Mouse (Mus musculus): ENCODE measurements around the gene Slc22a13. TPM values are rescaled to one million over a fixed set of nuclear protein-coding genes. Genes with fewer than 3 reads are reported as not detected.
"Not testable (repeated sequence)": the region's sequence is repeated elsewhere in the genome, so short reads cannot be mapped to it uniquely, and the experiment has no call there.

The Slc22a13 gene
- total RNA-seq (2021) = not detected
- long read RNA-seq, experiment 1 = 0 reads
- long read RNA-seq, experiment 2 = 0 reads

GRCm38 (mm10) chr9:119208998-119209397 lies at the start of gene Slc22a13:
Gene Slc22a13 (minus strand): TSS chr9:119209098.
- no peak for DNase-seq

- DNase-seq = no peak
Measured at GRCm38 (mm10) chr9:119258128-119258527, 49.2 kb upstream of the Slc22a13 start.

GRCm38 (mm10) chr9:119256161-119256560 lies 47.3 kb upstream of the Slc22a13 start:
- DNase-seq = no peak

- no peak for DNase-seq
Measured at GRCm38 (mm10) chr9:119255096-119255495, 46.2 kb upstream of the Slc22a13 start.

GRCm38 (mm10) chr9:119254187-119254586 lies 45.3 kb upstream of the Slc22a13 start:
- DNase-seq = no peak

- no peak for DNase-seq
Measured at GRCm38 (mm10) chr9:119247996-119248395, 39.1 kb upstream of the Slc22a13 start.

- peak; percentile 19 for DNase-seq
Measured at GRCm38 (mm10) chr9:119246826-119247225, 37.9 kb upstream of the Slc22a13 start.

- DNase-seq = no peak
Measured at GRCm38 (mm10) chr9:119243981-119244380, 35.1 kb upstream of the Slc22a13 start.

- no peak for DNase-seq
Measured at GRCm38 (mm10) chr9:119241169-119241865, 32.4 kb upstream of the Slc22a13 start.

- DNase-seq = no peak
Measured at GRCm38 (mm10) chr9:119240286-119240997, 31.5 kb upstream of the Slc22a13 start.

GRCm38 (mm10) chr9:119239274-119239673 lies 30.4 kb upstream of the Slc22a13 start:
- no peak for DNase-seq

GRCm38 (mm10) chr9:119238796-119239195 lies 29.9 kb upstream of the Slc22a13 start:
- no peak for DNase-seq

GRCm38 (mm10) chr9:119231552-119231951 lies 22.7 kb upstream of the Slc22a13 start:
- no peak for DNase-seq

GRCm38 (mm10) chr9:119230829-119231228 lies 21.9 kb upstream of the Slc22a13 start:
- DNase-seq = no peak

- no peak for DNase-seq
Measured at GRCm38 (mm10) chr9:119220249-119220648, 11.4 kb upstream of the Slc22a13 start.

- DNase-seq = no peak
Measured at GRCm38 (mm10) chr9:119219667-119220066, 10.8 kb upstream of the Slc22a13 start.

- not testable (repeated sequence) for DNase-seq
Measured at GRCm38 (mm10) chr9:119215341-119215740, 6.4 kb upstream of the Slc22a13 start.

- no peak for DNase-seq
Measured at GRCm38 (mm10) chr9:119214601-119215000, 5.7 kb upstream of the Slc22a13 start.

- DNase-seq = no peak
Measured at GRCm38 (mm10) chr9:119212996-119213395, 4.1 kb upstream of the Slc22a13 start.

- DNase-seq = no peak
Measured at GRCm38 (mm10) chr9:119207113-119207512, 1.8 kb downstream of the Slc22a13 start.

- no peak for DNase-seq
Measured at GRCm38 (mm10) chr9:119206666-119207065, 2.2 kb downstream of the Slc22a13 start.

GRCm38 (mm10) chr9:119205756-119206155 lies 3.1 kb downstream of the Slc22a13 start:
- no peak for DNase-seq

GRCm38 (mm10) chr9:119203617-119204016 lies 5.3 kb downstream of the Slc22a13 start:
- DNase-seq = no peak

- DNase-seq = no peak
Measured at GRCm38 (mm10) chr9:119201653-119202052, 7.2 kb downstream of the Slc22a13 start.
